In the genomic region with DNA sequence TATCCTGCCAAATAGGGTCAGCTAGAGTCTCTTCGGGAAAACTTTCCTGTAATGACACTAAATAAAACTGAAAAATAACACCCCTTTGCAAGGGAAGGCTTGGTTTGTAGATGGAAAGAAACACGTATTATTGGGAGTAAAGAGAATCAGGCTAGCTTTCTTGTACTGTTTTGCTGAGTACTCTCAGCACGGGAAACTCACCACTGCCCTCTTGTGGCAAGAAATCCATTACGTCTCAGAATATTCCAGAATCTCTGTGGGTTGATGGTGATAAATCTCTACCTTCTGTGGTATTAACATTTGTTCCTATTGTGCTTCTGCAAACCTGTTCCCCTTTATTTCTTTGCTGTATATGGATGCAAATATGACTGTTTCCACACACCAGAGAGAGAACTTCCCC, we compare ENCODE assay signal across 9 mouse cellular contexts.
DNase-seq lines count a peak whose midpoint lies in the region; ATAC-seq lines count a peak whose summit lies in the region.
"Had no signal": no experiment of that assay in that cellular context is flagged by ENCODE, and none has a peak within 500 bp of the region (broad histone marks: within the 10 kb centered on the region; RNA-seq: fewer than 3 reads in every experiment).

No protein-coding gene starts in this region.

- H3K4me1 ChIP-seq in liver, embryonic 12.5 days = no peaks in the 10 kb centered on the region

- WGBS in liver, embryonic 12.5 days (ENCODE audit: insufficient replicate concordance) = 25% methylated on average over 4 of the region's 4 CpGs

- DNase-seq in liver (peak; percentile 8), ZHBTc4 (ENCODE audit: low read depth, low spot score) (peak; percentile 67)
- peak; percentile 50 for DNase-seq in cerebellum, adult 9-10 months
- DNase-seq in heart, postnatal 14 days = peak; percentile 9 to 62
- DNase-seq in left cerebral cortex, postnatal 25 days (ENCODE audit: low spot score in 2 of 2) = peak; percentile 75 to 83
- peak; percentile 49 for DNase-seq in right cerebral cortex, adult 18-20 months
- DNase-seq in ovary, postnatal 36 days (ENCODE audit: low spot score) = no peak

- no peak overlapping the region for H3K27ac ChIP-seq in liver, embryonic 12.5 days
- H3K27ac ChIP-seq: midbrain, embryonic 12.5 days had no signal

- H3K27me3 ChIP-seq in liver, embryonic 12.5 days (replicated peaks) = no peaks in the 10 kb centered on the region
- H3K27me3 ChIP-seq: midbrain, embryonic 12.5 days had no signal

- no peak for ATAC-seq in liver, embryonic 12.5 days

- intact Hi-C loops in heart, postnatal 14 days (cut with DNase I) = loop anchor here (5.0 kb wide), 1 partner anchor 93 kb away; no protein-coding TSS in a partner anchor
- intact Hi-C loops in left cerebral cortex, postnatal 25 days (cut with DNase I) = loop anchor here (2.0 kb wide), 1 partner anchor 587 kb away; no protein-coding TSS in a partner anchor

- H3K9me3 ChIP-seq in liver, embryonic 12.5 days (replicated peaks) = no peaks in the 10 kb centered on the region
- H3K9me3 ChIP-seq: midbrain, embryonic 12.5 days had no signal

- H3K9ac ChIP-seq in liver, embryonic 12.5 days = no peak overlapping the region
- H3K9ac ChIP-seq: midbrain, embryonic 12.5 days had no signal

- no peaks in the 10 kb centered on the region for H3K36me3 ChIP-seq in liver, embryonic 12.5 days
- H3K36me3 ChIP-seq: midbrain, embryonic 12.5 days had no signal

- no peak overlapping the region for H3K4me3 ChIP-seq in liver, embryonic 12.5 days
- H3K4me3 ChIP-seq: midbrain, embryonic 12.5 days had no signal

- H3K4me2 ChIP-seq in liver, embryonic 12.5 days = no peak overlapping the region
- H3K4me2 ChIP-seq: midbrain, embryonic 12.5 days had no signal
